Mouse (Mus musculus): ENCODE results near the gene Cdk6. TPM values are rescaled to one million over a fixed set of nuclear protein-coding genes. Genes with fewer than 3 reads are reported as not detected.

Cdk6 gene
- polyA plus RNA-seq, 1 experiment from 2014 or later = 14.1 TPM

DNA sequence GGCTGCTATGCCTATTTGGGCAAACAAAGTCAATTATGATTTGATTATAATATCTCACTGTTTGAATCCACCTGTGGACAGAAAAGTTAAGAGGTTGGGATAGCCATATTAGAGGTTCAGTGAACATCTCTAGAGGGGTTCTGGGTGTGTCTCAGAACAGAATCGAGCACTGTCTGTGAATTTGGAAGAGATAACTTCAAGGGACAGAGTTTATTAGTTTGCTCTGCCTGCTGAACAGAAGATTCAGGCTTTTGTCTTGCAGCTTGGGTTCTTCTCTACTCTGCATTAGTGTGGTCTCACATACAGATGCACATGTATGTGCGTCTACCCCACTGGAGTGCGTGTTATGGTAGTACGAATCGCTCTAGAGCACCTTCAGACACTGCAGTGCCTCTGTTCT, 20.0 kb downstream of the Cdk6 start:
- 91% methylated on average over 5 of the region's 5 CpGs for WGBS
- H3K4me1 ChIP-seq (ENCODE audit: control insufficient read depth, insufficient read depth, low read length) = no peaks in the 10 kb centered on the region
- no peaks in the 10 kb centered on the region for H3K36me3 ChIP-seq (ENCODE audit: control insufficient read depth, insufficient read depth, low read length)
- H3K27me3 ChIP-seq (ENCODE audit: control insufficient read depth, insufficient read depth, low read length) = no peaks in the 10 kb centered on the region
- no peak overlapping the region for H3K4me3 ChIP-seq (ENCODE audit: low read depth, low read length)
- no peak for DNase-seq (ENCODE audit: low spot score)
- no peak for ATAC-seq (ENCODE audit: insufficient read depth, low FRiP score, low TSS enrichment)
- H3K9me3 ChIP-seq (ENCODE audit: control insufficient read depth, low read length) = no peaks in the 10 kb centered on the region
- no peak overlapping the region for H3K9ac ChIP-seq (ENCODE audit: low read length)
- no peak overlapping the region for H3K27ac ChIP-seq (ENCODE audit: low read depth, low read length)
- no peak overlapping the region for H3K4me2 ChIP-seq (ENCODE audit: low read depth)

DNA sequence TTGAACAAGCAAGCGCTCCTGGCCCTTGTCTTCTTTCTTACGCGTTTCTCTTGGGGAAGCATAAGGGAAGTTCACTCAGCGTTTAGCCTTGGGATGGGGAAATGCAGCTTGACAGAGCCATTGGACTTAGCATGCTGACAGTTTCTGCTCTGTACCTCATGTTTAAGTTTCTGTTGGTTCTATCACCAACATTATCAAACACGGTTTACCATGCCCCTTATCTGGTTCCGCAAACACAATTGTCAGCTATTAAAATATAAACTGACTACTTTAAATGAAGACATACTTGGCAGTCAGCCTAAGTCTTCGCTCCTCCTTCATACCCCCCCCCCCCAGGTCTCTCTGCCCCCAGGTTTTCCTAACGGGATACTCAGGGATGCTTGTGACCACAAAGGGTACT, 20.8 kb downstream of the Cdk6 start:
- WGBS = 95% methylated on average over 8 of the region's 8 CpGs
- ATAC-seq (ENCODE audit: insufficient read depth, low FRiP score, low TSS enrichment) = no peak

DNA sequence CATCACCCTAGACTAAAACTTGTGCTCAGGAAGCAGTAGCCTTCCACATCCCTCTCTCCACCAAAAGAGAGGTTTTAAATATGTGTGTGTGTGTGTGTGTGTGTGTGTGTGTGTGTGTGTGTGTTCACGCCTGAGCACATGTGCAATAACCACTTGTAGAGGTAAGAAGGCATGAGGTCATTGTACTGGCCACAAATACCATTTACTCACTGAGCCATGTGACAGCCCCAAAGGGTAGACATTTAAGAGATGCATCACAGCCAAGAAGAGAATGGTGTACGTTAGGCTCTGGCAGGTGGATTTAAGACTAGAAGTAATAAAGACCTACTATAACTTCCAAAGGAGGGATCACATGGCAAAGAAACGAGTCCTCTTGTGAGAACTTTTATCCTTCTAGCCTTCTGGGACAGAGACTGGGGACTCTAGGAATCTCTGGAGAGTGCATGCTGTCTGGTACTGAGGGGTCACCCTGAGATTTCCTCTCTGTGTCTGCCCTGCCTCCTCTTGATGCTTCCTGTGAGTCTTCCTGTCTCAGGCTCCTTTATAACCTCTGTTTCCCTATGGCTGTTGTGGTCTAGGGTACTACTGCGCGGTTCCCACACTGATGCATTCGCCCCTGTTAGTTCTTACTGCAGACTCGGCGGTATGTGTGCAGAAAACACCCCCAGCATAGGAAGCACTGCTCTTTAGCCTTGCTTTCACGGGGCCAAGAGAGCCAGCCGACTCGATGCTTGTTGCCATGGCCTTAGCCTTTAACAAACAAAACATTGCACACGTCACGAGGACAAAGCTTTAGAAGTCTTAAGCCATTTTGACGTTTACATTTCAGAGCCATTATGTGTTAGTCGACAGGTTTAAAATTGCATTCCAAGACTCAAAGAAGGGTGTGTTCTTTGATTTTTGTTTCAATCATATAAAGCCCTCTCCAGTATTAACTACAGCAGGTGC, 22.0 kb downstream of the Cdk6 start:
- no peak overlapping the region for H3K9ac ChIP-seq (ENCODE audit: low read length)
- no peak overlapping the region for H3K27ac ChIP-seq (ENCODE audit: low read depth, low read length)
- H3K9me3 ChIP-seq (ENCODE audit: control insufficient read depth, low read length) = no peaks in the 10 kb centered on the region; the same call in 1 of the 2 replicates
- H3K4me2 ChIP-seq (ENCODE audit: low read depth) = no peak overlapping the region
- WGBS = 89% methylated on average over 15 of the region's 15 CpGs
- no peaks in the 10 kb centered on the region for H3K4me1 ChIP-seq (ENCODE audit: control insufficient read depth, insufficient read depth, low read length)
- ATAC-seq (ENCODE audit: insufficient read depth, low FRiP score, low TSS enrichment) = no peak
- H3K4me3 ChIP-seq (ENCODE audit: low read depth, low read length) = no peak overlapping the region
- H3K36me3 ChIP-seq (ENCODE audit: control insufficient read depth, insufficient read depth, low read length) = no peaks in the 10 kb centered on the region; the same call in 1 of the 2 replicates
- H3K27me3 ChIP-seq (ENCODE audit: control insufficient read depth, insufficient read depth, low read length) = no peaks in the 10 kb centered on the region
- DNase-seq (ENCODE audit: low spot score) = no peak

More for the DNA sequence above, 20.8 kb downstream of the Cdk6 start:
- Histone ChIP-seq H3K4me2 (ENCODE audit: low read depth) (no peak overlapping the region), H3K4me3 (ENCODE audit: low read depth, low read length) (no peak overlapping the region), H3K4me1 (ENCODE audit: control insufficient read depth, insufficient read depth, low read length) (no peaks in the 10 kb centered on the region), H3K9ac (ENCODE audit: low read length) (no peak overlapping the region), H3K27me3 (ENCODE audit: control insufficient read depth, insufficient read depth, low read length) (no peaks in the 10 kb centered on the region), H3K36me3 (ENCODE audit: control insufficient read depth, insufficient read depth, low read length) (no peaks in the 10 kb centered on the region), H3K27ac (ENCODE audit: low read depth, low read length) (no peak overlapping the region), H3K9me3 (ENCODE audit: control insufficient read depth, low read length) (no peaks in the 10 kb centered on the region)
- DNase-seq (ENCODE audit: low spot score) = no peak

DNA sequence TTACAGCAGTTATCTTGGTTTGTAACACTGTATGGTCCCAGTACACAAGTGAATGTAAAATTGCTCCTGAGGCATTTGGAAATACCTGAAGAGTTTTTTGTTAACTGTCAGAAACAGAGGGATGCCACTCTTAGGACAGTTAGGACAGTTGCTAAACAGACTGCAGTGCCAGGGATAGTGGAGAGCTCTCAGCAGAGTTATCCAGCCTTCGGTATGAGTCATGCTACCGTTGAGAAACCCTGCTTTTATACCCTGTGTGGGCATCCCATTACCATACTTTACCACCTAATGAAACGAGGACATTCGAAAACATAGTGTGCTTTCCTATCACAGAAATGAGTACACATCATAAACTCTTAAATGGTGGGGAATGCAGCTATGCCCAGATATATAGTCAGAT, 25.8 kb downstream of the Cdk6 start:
- Histone ChIP-seq H3K4me1 (ENCODE audit: control insufficient read depth, insufficient read depth, low read length) (no peaks in the 10 kb centered on the region), H3K36me3 (ENCODE audit: control insufficient read depth, insufficient read depth, low read length) (no peaks in the 10 kb centered on the region; the same call in 1 of the 2 replicates), H3K9me3 (ENCODE audit: control insufficient read depth, low read length) (no peaks in the 10 kb centered on the region; the same call in 1 of the 2 replicates), H3K4me3 (ENCODE audit: low read depth, low read length) (no peak overlapping the region), H3K9ac (ENCODE audit: low read length) (no peak overlapping the region), H3K4me2 (ENCODE audit: low read depth) (no peak overlapping the region), H3K27ac (ENCODE audit: low read depth, low read length) (no peak overlapping the region), H3K27me3 (ENCODE audit: control insufficient read depth, insufficient read depth, low read length) (no peaks in the 10 kb centered on the region)
- ATAC-seq (ENCODE audit: insufficient read depth, low FRiP score, low TSS enrichment) = no peak
- DNase-seq (ENCODE audit: low spot score) = no peak
- WGBS = 96% methylated on average over 4 of the region's 4 CpGs

DNA sequence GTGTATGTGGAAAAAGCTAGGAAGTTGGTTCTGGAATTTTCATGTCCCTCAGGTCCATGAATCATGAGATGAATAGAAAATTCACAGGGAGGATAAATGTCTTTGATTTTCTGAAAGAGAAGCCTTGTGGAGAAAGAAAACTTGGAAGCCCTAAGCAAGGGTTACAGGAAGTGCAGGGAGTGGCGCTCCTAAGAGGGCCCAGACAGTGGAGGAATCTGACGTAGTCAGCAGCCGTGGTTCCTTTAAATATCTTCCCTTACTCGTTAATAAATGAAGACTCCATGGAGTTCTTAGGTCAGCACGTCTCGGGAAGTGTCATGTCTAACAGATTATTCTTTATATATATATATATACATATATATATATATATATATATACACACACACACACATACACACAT, 28.0 kb downstream of the Cdk6 start:
- ATAC-seq (ENCODE audit: insufficient read depth, low FRiP score, low TSS enrichment) (no peak), DNase-seq (ENCODE audit: low spot score) (no peak)
- Histone ChIP-seq H3K4me2 (ENCODE audit: low read depth) (no peak overlapping the region), H3K9ac (ENCODE audit: low read length) (no peak overlapping the region), H3K36me3 (ENCODE audit: control insufficient read depth, insufficient read depth, low read length) (no peaks in the 10 kb centered on the region; the same call in 1 of the 2 replicates), H3K9me3 (ENCODE audit: control insufficient read depth, low read length) (no peaks in the 10 kb centered on the region; the same call in 1 of the 2 replicates), H3K27me3 (ENCODE audit: control insufficient read depth, insufficient read depth, low read length) (no peaks in the 10 kb centered on the region), H3K27ac (ENCODE audit: low read depth, low read length) (no peak overlapping the region), H3K4me3 (ENCODE audit: low read depth, low read length) (no peak overlapping the region), H3K4me1 (ENCODE audit: control insufficient read depth, insufficient read depth, low read length) (no peaks in the 10 kb centered on the region)
- WGBS = 74% methylated on average over 6 of the region's 6 CpGs

DNA sequence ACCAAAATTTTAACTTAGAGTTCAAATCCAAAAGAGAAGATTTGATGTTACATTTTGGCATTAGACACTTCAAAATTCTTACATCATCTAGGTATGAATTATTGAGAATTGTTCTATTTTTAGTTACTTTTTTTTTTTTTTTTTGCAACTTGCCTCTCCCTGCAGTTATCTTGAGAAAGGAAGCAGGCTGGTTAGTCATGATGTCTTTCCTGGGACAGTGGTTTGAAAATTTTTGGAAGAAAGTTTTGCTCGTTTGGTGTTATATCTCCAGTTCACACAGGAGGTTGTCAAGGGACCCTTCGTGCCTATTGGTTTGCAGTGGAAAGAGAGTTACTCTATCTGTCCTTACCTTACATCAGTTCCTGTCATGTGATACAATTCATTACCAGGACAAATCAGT, 29.9 kb downstream of the Cdk6 start:
- Histone ChIP-seq H3K9ac (ENCODE audit: low read length) (no peak overlapping the region), H3K4me3 (ENCODE audit: low read depth, low read length) (no peak overlapping the region), H3K27me3 (ENCODE audit: control insufficient read depth, insufficient read depth, low read length) (no peaks in the 10 kb centered on the region), H3K9me3 (ENCODE audit: control insufficient read depth, low read length) (no peaks in the 10 kb centered on the region; the same call in 1 of the 2 replicates), H3K4me2 (ENCODE audit: low read depth) (no peak overlapping the region), H3K27ac (ENCODE audit: low read depth, low read length) (no peak overlapping the region), H3K36me3 (ENCODE audit: control insufficient read depth, insufficient read depth, low read length) (no peaks in the 10 kb centered on the region; the same call in 1 of the 2 replicates), H3K4me1 (ENCODE audit: control insufficient read depth, insufficient read depth, low read length) (no peaks in the 10 kb centered on the region)
- no peak for DNase-seq (ENCODE audit: low spot score)
- no peak for ATAC-seq (ENCODE audit: insufficient read depth, low FRiP score, low TSS enrichment)
- WGBS = 88% methylated on average over 2 of the region's 2 CpGs

DNA sequence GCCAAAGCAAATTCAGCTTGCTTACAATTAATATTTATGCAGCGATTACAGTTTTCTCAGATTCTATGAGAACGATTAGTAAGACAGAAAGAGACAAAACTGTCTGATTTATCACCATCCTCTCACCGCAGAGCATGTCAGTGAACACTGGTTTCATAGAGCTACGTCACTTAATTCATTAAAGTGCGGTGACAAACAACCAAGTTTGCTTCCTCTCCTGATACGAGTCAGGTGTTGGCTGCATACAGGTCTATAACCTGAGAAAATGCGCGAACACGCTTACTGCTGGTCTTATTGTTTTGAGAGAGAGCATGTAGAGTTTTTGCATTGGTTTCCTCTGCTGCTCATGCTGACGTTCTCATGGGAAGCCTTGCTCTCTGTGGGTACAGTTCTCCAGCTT, 31.9 kb downstream of the Cdk6 start:
- Histone ChIP-seq H3K4me2 (ENCODE audit: low read depth) (no peak overlapping the region), H3K4me1 (ENCODE audit: control insufficient read depth, insufficient read depth, low read length) (no peaks in the 10 kb centered on the region), H3K27ac (ENCODE audit: low read depth, low read length) (no peak overlapping the region), H3K9me3 (ENCODE audit: control insufficient read depth, low read length) (no peaks in the 10 kb centered on the region; the same call in 1 of the 2 replicates), H3K9ac (ENCODE audit: low read length) (no peak overlapping the region), H3K27me3 (ENCODE audit: control insufficient read depth, insufficient read depth, low read length) (no peaks in the 10 kb centered on the region), H3K4me3 (ENCODE audit: low read depth, low read length) (no peak overlapping the region), H3K36me3 (ENCODE audit: control insufficient read depth, insufficient read depth, low read length) (no peaks in the 10 kb centered on the region)
- WGBS = 89% methylated on average over 10 of the region's 10 CpGs
- ATAC-seq (ENCODE audit: insufficient read depth, low FRiP score, low TSS enrichment) (no peak), DNase-seq (ENCODE audit: low spot score) (no peak)

DNA sequence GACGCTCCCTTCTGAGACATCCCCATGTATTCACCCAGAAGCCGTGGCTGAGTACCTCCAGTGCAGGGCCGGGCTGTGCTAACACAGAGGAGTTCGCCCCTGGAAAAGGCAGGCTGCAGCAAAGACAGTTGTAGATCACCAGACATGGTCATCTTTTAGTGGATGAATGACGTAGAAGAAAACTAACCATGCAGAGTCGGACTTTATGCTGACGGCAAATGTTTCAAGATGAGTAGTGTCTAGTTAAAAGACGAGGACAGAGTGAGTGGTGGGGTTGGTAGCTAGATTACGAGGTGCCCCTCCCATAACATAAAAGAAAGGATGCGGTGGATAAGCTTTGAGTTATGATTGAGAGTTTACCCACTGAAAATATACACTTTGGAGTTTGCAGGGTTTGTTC, 33.5 kb downstream of the Cdk6 start:
- H3K9me3 ChIP-seq (ENCODE audit: control insufficient read depth, low read length) = no peaks in the 10 kb centered on the region
- H3K4me2 ChIP-seq (ENCODE audit: low read depth) = no peak overlapping the region
- ATAC-seq (ENCODE audit: insufficient read depth, low FRiP score, low TSS enrichment) (no peak), DNase-seq (ENCODE audit: low spot score) (no peak)
- no peaks in the 10 kb centered on the region for H3K4me1 ChIP-seq (ENCODE audit: control insufficient read depth, insufficient read depth, low read length)
- H3K36me3 ChIP-seq (ENCODE audit: control insufficient read depth, insufficient read depth, low read length) = no peaks in the 10 kb centered on the region
- WGBS = 86% methylated on average over 10 of the region's 10 CpGs
- no peak overlapping the region for H3K4me3 ChIP-seq (ENCODE audit: low read depth, low read length)
- H3K27ac ChIP-seq (ENCODE audit: low read depth, low read length) = no peak overlapping the region
- H3K27me3 ChIP-seq (ENCODE audit: control insufficient read depth, insufficient read depth, low read length) = no peaks in the 10 kb centered on the region
- H3K9ac ChIP-seq (ENCODE audit: low read length) = no peak overlapping the region

DNA sequence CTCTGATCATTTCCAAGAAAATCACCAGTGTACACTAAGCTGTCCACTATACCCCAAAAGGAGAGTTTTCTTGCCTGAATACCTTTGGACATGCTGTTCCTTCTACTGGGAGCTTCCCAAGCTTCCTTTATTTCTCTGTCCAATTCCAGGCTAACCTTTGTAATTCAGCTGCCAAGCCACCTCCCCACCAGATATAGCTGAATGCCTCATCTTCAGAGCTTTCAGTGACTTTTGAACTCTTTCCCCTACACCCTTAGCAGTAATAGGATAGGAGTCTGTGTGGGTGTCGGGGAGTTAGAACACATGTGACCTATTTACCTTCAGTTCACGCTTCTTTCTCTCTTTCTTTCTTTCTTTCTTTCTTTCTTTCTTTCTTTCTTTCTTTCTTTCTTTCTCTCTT, 34.9 kb downstream of the Cdk6 start:
- no peaks in the 10 kb centered on the region for H3K4me1 ChIP-seq (ENCODE audit: control insufficient read depth, insufficient read depth, low read length)
- H3K27me3 ChIP-seq (ENCODE audit: control insufficient read depth, insufficient read depth, low read length) = no peaks in the 10 kb centered on the region
- no peak for DNase-seq (ENCODE audit: low spot score)
- no peaks in the 10 kb centered on the region for H3K36me3 ChIP-seq (ENCODE audit: control insufficient read depth, insufficient read depth, low read length)
- H3K9me3 ChIP-seq (ENCODE audit: control insufficient read depth, low read length) = no peaks in the 10 kb centered on the region
- ATAC-seq (ENCODE audit: insufficient read depth, low FRiP score, low TSS enrichment) = no peak
- H3K9ac ChIP-seq (ENCODE audit: low read length) = no peak overlapping the region
- no peak overlapping the region for H3K27ac ChIP-seq (ENCODE audit: low read depth, low read length)
- WGBS = 97% methylated on average over 2 of the region's 2 CpGs
- no peak overlapping the region for H3K4me3 ChIP-seq (ENCODE audit: low read depth, low read length)
- no peak overlapping the region for H3K4me2 ChIP-seq (ENCODE audit: low read depth)
